Mouse (Mus musculus): ENCODE results near the gene Rdh8. TPM values are rescaled to one million over a fixed set of nuclear protein-coding genes. Genes with fewer than 3 reads are reported as not detected.
A peak's percentile ranks its signal among the peaks of the same experiment; 100 is the strongest.

Rdh8 gene
- polyA plus RNA-seq (2015; fragmentation: Nextera tagmentation; extraction: Ambion mirVana): not detected in 2 replicates

DNA sequence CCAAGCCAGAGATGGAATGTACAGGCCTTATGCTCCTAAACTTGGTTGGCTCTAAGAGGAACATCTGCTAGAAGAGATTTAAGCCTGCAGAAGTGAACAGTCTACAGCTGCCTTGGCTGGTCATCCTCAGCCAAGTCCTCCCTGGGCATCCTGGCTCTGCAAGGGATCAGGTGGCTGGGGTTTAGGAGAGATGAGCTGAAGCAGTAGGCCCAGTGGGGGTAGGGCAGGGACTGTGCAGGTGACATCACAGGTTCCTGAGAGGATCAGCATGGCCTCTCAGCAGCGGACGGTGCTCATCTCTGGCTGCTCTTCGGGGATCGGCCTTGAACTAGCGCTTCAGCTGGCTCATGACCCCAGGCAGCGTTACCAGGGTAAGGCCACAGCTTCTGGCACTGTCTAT is at the start of gene Rdh8:
Rdh8 (plus strand) TSS at position 268 of the 400 bp plus-strand sequence.
- WGBS: 76% methylated on average over 6 of the region's 6 CpGs
- H3K4me1 ChIP-seq (replicated peaks): peaks cover 7% of the 10 kb centered on the region
- no peak within 1 kb of the TSS for H3K9ac ChIP-seq
- peaks cover 20% of the 10 kb centered on the region for H3K27me3 ChIP-seq
- H3K27ac ChIP-seq (replicated peaks): no peak within 1 kb of the TSS
- no peak within 1 kb of the TSS for H3K4me3 ChIP-seq
- ATAC-seq (ENCODE audit: low read depth): no peak
- no peaks in the 10 kb centered on the region for H3K36me3 ChIP-seq
- no peaks in the 10 kb centered on the region for H3K9me3 ChIP-seq
- H3K4me2 ChIP-seq: no peak within 1 kb of the TSS

DNA sequence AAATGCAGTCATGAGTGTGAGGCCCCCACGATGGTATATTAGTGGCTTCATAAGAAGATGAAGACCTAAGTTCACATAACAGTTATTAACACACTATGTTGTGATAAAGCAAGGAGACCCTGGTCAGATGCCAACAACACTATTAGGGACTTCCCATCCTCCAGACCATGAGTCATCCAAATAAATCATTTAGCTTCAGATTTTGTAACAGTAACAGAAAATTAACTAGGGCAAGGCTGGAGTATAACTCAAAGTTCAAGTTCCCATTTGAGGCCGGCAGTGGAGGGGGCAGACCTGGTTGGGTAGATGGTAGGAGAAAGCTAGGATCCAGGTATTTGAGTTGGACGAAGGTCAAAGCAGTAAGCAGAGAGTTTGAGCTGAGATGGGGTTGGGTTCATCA is 37.0 kb upstream of the Rdh8 start:
- no peaks in the 10 kb centered on the region for H3K4me1 ChIP-seq (replicated peaks)
- H3K4me3 ChIP-seq: no peak overlapping the region
- H3K9me3 ChIP-seq: no peaks in the 10 kb centered on the region
- ATAC-seq (ENCODE audit: low read depth): no peak
- no peak overlapping the region for H3K4me2 ChIP-seq
- H3K36me3 ChIP-seq: no peaks in the 10 kb centered on the region
- 86% methylated on average over 3 of the region's 3 CpGs for WGBS
- no peak overlapping the region for H3K27ac ChIP-seq (replicated peaks)
- no peaks in the 10 kb centered on the region for H3K27me3 ChIP-seq
- no peak overlapping the region for H3K9ac ChIP-seq

DNA sequence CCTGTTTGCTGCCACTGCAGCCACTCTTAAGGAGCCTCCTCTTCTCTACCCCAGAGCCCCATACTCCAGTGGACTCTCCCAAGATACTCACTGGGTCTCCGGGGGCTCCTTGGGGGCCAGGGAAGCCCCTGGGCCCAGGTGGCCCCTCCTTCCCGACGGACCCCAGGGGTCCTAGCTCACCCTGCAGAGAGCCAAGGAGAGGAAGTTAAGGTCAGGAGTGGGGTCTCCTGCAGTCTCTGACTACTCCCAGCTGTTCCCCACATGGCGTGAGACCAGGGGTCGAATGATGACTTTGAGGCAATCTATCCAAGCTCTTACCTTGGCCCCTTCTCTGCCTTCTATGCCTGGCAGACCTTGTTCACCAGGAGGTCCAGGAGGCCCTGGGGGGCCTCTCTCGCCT is 33.2 kb upstream of the Rdh8 start:
- WGBS: 83% methylated on average over 6 of the region's 6 CpGs
- no peak for ATAC-seq (ENCODE audit: low read depth)
- H3K9ac ChIP-seq: no peak overlapping the region
- H3K27me3 ChIP-seq: no peaks in the 10 kb centered on the region
- no peaks in the 10 kb centered on the region for H3K36me3 ChIP-seq
- no peak overlapping the region for H3K27ac ChIP-seq (replicated peaks)
- no peaks in the 10 kb centered on the region for H3K4me1 ChIP-seq (replicated peaks)
- no peak overlapping the region for H3K4me3 ChIP-seq
- H3K4me2 ChIP-seq: no peak overlapping the region
- H3K9me3 ChIP-seq: no peaks in the 10 kb centered on the region

DNA sequence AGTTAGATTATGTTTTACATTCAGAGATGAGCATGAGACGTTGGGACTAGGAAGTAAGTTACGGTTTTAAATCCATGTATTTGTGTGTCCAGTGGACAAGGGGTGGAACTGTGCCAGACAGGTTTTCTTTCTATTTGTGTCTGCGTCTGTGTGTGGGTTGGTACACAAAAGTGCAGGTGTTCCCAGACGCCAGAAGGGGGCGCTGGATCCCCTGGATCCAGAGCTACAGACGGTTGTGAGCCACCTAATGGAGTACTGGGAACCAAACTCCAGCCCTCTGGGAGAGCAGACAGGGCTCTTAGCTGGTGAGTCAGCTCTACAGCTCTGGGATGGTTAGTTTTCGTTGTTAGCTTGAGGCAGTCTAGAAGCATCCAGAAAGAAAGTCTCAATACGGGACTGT is 30.3 kb upstream of the Rdh8 start:
- Histone ChIP-seq H3K4me2 (no peak overlapping the region), H3K27me3 (no peaks in the 10 kb centered on the region), H3K36me3 (no peaks in the 10 kb centered on the region), H3K27ac (replicated peaks) (no peak overlapping the region), H3K4me1 (replicated peaks) (no peaks in the 10 kb centered on the region), H3K4me3 (no peak overlapping the region), H3K9ac (no peak overlapping the region), H3K9me3 (no peaks in the 10 kb centered on the region)
- 80% methylated on average over 8 of the region's 8 CpGs for WGBS
- ATAC-seq (ENCODE audit: low read depth): no peak

DNA sequence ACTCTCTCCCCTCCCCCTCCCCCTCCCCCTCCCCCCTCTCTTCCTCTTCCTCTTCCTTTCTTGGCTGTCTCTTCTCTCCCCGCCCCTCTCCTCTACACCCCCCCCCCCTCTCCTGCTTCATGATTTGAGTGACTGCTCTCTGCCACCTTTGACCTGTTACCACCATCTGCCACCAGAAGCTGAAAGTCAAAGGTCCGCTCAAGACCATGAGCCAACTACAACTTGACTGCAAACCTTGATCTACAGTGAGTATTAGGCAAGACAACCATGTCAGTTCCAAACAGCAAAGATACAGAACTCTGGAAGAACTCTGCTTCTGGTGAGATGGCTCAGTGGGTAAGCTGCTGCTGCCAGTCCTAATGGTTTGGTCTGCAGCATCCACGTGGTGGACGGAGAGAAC is 28.7 kb upstream of the Rdh8 start:
- no peaks in the 10 kb centered on the region for H3K27me3 ChIP-seq
- no peak for ATAC-seq (ENCODE audit: low read depth)
- no peak overlapping the region for H3K4me2 ChIP-seq
- no peaks in the 10 kb centered on the region for H3K36me3 ChIP-seq
- no peak overlapping the region for H3K27ac ChIP-seq (replicated peaks)
- no peaks in the 10 kb centered on the region for H3K9me3 ChIP-seq
- H3K9ac ChIP-seq: no peak overlapping the region
- WGBS: 86% methylated on average over 3 of the region's 4 CpGs
- peaks cover 12% of the 10 kb centered on the region; the same call in 1 of the 2 replicates for H3K4me1 ChIP-seq (replicated peaks)
- no peak overlapping the region for H3K4me3 ChIP-seq

DNA sequence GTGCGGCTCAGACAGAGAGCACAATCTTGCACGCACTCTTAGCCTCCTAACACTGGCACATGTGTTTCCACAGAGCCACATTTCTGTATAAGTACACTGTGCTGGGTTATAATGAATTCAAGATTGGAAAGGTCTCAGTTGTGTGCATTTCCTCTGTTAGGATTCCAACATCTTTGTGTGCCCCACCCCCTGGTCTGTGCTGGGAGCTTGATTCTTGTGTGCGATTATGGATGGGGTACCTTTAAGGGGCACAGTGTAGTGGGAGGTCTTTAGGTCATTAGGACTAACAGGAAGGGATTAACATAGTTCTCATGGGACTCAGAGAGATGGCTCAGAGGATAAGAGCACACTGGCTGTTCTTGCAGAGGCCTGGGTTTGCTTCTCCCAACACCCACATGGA is 28.0 kb upstream of the Rdh8 start:
- Histone ChIP-seq H3K27ac (replicated peaks) (no peak overlapping the region), H3K4me1 (replicated peaks) (peaks cover 12% of the 10 kb centered on the region; the same call in 1 of the 2 replicates), H3K9me3 (no peaks in the 10 kb centered on the region), H3K36me3 (no peaks in the 10 kb centered on the region), H3K9ac (no peak overlapping the region), H3K4me3 (no peak overlapping the region), H3K4me2 (no peak overlapping the region), H3K27me3 (no peaks in the 10 kb centered on the region)
- no peak for ATAC-seq (ENCODE audit: low read depth)
- 81% methylated on average over 3 of the region's 3 CpGs for whole genome bisulfite sequencing

DNA sequence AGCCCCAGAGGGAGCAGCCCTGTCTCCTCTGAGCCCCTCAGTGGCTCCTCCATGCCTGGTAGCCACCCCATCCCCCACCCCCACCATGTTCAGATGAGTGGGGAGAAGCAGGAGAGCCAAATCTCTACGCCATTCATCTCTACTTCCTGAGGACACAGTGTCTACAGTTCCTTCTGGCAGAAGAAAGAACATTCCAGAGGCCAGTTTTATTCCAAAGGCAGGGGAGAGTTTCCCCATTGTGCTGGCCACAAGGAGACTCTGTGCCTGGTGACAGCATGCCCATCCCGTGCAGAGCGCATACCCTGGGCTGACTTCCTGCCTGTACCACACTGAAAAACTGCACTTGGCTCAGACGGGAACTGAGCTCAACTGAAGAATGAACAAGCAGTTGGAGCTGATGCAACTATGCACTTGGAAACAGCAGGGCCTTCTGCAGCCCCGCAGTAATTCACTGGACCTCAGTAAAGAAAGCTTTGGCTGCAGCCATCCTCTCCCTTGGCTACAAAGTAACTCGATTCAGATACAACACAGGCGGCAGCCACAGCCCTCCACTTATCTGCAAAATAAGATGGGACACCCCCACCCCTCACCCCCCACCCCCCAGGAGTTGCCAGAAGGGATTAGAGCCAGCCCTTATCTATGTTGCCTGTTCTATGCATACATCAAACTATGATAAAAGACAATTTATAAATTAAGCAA is 24.0 kb upstream of the Rdh8 start:
- no peaks in the 10 kb centered on the region for H3K9me3 ChIP-seq
- WGBS: 37% methylated on average over 7 of the region's 7 CpGs
- no peak overlapping the region for H3K9ac ChIP-seq
- H3K4me1 ChIP-seq (replicated peaks): peaks cover 12% of the 10 kb centered on the region; the same call in 1 of the 2 replicates
- H3K4me2 ChIP-seq: no peak overlapping the region
- H3K27ac ChIP-seq (replicated peaks): peak overlapping the region; percentile 76
- H3K27me3 ChIP-seq: no peaks in the 10 kb centered on the region
- no peak overlapping the region for H3K4me3 ChIP-seq
- no peaks in the 10 kb centered on the region for H3K36me3 ChIP-seq
- ATAC-seq (ENCODE audit: low read depth): peak; percentile 92

DNA sequence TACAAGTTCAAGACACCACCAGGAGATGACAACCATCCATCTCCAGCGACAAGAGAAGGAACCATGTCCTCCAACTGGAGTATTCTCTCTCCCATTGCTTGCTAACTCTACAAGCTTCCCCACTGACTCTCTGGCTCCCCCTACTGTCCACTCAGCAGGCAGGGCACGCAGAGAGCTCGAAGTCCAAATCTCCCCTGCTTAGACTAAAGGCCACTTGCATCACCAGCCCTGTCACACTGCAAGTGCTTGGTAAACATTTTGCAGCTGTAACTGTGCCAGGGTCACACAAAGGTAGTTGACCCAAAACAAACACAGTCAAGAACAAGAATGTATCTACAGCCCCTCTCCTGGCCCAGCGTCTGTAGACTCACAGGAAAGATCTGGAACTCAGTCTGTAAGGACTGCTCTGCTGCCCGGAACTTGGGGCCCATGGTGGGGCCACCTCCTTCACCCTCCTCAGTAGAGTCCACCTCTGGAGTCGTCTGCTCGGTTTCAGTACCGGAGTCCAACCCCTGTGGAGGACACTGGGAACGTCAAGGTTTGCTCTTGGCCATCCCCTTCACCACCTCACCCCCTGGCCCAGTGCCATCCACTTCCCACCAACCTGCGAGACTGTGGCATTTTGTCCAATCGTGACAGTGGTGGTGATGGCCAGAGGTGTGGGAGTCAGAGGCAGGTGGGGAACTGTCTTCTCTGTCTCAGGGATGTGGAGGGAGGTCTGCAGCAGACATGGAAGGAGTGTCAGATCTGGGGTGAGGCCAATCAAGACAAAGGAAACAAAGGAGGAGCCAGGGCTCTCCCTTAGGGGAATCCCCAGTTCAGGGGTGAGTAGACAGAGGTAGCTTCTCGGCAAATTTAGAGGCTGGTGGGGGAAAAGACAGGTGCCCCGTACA is 13.8 kb upstream of the Rdh8 start:
- 78% methylated on average over 13 of the region's 13 CpGs for WGBS
- Histone ChIP-seq H3K27ac (replicated peaks) (no peak overlapping the region), H3K36me3 (no peaks in the 10 kb centered on the region), H3K4me1 (replicated peaks) (no peaks in the 10 kb centered on the region), H3K27me3 (no peaks in the 10 kb centered on the region), H3K9me3 (peaks cover 10% of the 10 kb centered on the region), H3K4me3 (no peak overlapping the region), H3K4me2 (no peak overlapping the region), H3K9ac (no peak overlapping the region)
- no peak for ATAC-seq (ENCODE audit: low read depth)

DNA sequence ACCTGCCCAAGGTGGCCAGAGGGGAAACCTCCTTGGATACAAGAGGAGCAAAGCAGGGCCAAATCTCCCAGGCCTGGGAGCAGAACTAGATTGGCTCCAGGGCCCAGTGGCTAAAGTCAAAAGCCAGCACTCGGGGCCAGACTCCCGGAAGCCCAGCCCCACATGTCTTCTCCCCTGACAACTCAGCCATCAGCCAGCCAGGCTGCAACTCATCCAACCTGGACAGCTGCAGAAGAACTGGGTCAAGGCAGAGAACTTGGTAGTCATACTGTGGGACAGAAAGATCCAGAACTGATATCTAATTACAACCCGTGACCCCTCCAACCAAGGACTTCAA is 13.2 kb upstream of the Rdh8 start:
- Histone ChIP-seq H3K4me1 (replicated peaks) (no peaks in the 10 kb centered on the region), H3K27me3 (no peaks in the 10 kb centered on the region), H3K4me2 (no peak overlapping the region), H3K36me3 (no peaks in the 10 kb centered on the region), H3K27ac (replicated peaks) (no peak overlapping the region), H3K9ac (no peak overlapping the region), H3K4me3 (no peak overlapping the region), H3K9me3 (peaks cover 10% of the 10 kb centered on the region)
- ATAC-seq (ENCODE audit: low read depth): no peak
- WGBS: 76% methylated on average over 3 of the region's 3 CpGs

DNA sequence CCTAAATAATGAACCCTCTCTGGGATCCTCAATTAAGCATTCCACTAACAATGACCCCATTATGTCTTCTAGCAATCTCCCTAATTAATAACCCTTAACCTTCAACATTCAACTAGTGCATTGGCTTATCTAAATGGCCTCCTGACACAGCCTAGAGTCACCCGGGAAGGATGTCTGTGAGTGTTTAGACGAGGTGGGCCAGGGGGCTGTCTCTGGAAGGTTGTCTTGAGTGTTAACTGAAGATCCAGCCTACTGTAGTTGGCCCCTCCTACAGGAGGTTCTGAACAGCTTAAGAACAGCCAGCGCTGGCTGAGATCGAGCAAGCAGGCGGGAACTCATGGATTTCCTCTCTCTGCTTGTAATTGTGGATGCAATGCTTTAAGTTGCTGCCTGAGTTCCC is 12.6 kb upstream of the Rdh8 start:
- no peaks in the 10 kb centered on the region for H3K4me1 ChIP-seq (replicated peaks)
- no peaks in the 10 kb centered on the region for H3K36me3 ChIP-seq
- H3K4me3 ChIP-seq: no peak overlapping the region
- ATAC-seq (ENCODE audit: low read depth): no peak
- peaks cover 10% of the 10 kb centered on the region for H3K9me3 ChIP-seq
- 0 out of 2 replicates have a peak, but pooled peaks cover under 1% of the 10 kb centered on the region for H3K27me3 ChIP-seq
- WGBS: 45% methylated on average over 5 of the region's 5 CpGs
- no peak overlapping the region for H3K9ac ChIP-seq
- no peak overlapping the region for H3K4me2 ChIP-seq
- H3K27ac ChIP-seq (replicated peaks): no peak overlapping the region

DNA sequence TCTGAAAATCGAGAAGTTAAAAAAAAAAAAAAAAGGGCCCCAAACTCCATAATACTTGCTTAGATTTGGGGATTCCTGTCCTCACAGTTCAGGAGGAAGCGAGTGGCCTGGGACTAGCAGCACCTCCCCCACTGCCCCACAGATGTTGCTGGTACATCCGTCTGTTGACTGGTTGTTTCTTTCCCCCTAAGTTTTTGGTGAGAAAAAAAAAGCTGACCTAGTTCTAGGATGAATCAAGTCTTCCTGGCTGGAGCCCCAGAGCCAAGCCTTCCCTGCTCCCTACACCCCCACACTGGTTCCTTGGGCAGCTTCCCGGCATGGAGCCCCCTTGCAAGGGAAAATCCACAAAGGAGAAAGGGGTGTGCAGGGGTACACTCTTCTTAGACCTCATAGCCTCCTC is 8.0 kb upstream of the Rdh8 start:
- WGBS: 64% methylated on average over 4 of the region's 4 CpGs
- Histone ChIP-seq H3K4me2 (no peak overlapping the region), H3K4me1 (replicated peaks) (peaks cover 11% of the 10 kb centered on the region), H3K9me3 (no peaks in the 10 kb centered on the region), H3K27me3 (peaks cover 29% of the 10 kb centered on the region), H3K36me3 (no peaks in the 10 kb centered on the region), H3K27ac (replicated peaks) (no peak overlapping the region), H3K4me3 (no peak overlapping the region), H3K9ac (no peak overlapping the region)
- no peak for ATAC-seq (ENCODE audit: low read depth)

DNA sequence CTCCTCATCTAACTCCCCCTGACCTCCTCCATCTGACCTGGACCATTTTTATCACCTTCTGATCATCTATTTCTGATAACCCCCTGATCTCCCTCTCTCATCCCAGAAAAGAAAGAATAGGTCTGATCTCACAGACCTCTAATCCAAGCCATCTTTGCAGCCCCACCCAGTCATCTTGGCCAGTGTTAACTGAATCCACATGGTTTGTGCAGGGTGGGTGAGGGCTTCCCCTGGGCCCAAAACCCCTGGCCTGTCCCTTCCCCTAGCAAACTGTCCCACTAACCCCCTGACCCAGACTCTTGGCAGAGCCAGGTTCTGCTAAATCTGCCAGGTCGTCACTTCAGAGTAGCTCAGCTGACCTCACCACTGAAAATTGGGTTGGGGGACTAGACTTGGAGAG is 7.5 kb upstream of the Rdh8 start:
- no peak overlapping the region for H3K4me3 ChIP-seq
- peaks cover 11% of the 10 kb centered on the region for H3K4me1 ChIP-seq (replicated peaks)
- H3K27me3 ChIP-seq: peaks cover 32% of the 10 kb centered on the region
- no peak overlapping the region for H3K27ac ChIP-seq (replicated peaks)
- H3K9ac ChIP-seq: no peak overlapping the region
- 70% methylated on average over 1 of the region's 1 CpGs for WGBS
- H3K36me3 ChIP-seq: no peaks in the 10 kb centered on the region
- no peak overlapping the region for H3K4me2 ChIP-seq
- no peak for ATAC-seq (ENCODE audit: low read depth)
- H3K9me3 ChIP-seq: no peaks in the 10 kb centered on the region

Data from neural tube, embryonic 13.5 days (tissue).